Mouse (Mus musculus) liver, embryonic 16.5 days (tissue): ENCODE measurements around the gene Jam3. TPM values are rescaled to one million over a fixed set of nuclear protein-coding genes. Genes with fewer than 3 reads are reported as not detected.

ENCODE experiments used
- ATAC-seq: fragments of 200-750 bp; cut with Nextera tagmentation; 2 replicates; pipeline ENCODE4 v1.8.0; 2017; ENCODE audit warnings: low read depth, mild to moderate bottlenecking, moderate number of reproducible peaks, moderate library complexity
- H3K27ac ChIP-seq: fragments of 300-500 bp; sonication (generic); 2 replicates; pipeline ENCODE4 v1.5.1; 2014; ENCODE audit warnings: mild to moderate bottlenecking, low read length
- H3K27me3 ChIP-seq: fragments of 300-500 bp; sonication (generic); 2 replicates; pipeline ENCODE4 v1.6.1; 2014; ENCODE audit warnings: low read depth, low read length, mixed read lengths; ENCODE audit not compliant: control insufficient read depth, insufficient read depth
- H3K36me3 ChIP-seq: fragments of 300-500 bp; sonication (generic); 2 replicates; pipeline ENCODE4 v1.6.1; 2014; ENCODE audit warnings: mild to moderate bottlenecking; ENCODE audit not compliant: control insufficient read depth, insufficient read depth
- H3K4me1 ChIP-seq: fragments of 300-500 bp; sonication (generic); 2 replicates; pipeline ENCODE4 v1.6.1; 2014; ENCODE audit warnings: low read depth, low read length, mixed read lengths; ENCODE audit not compliant: control insufficient read depth
- H3K4me2 ChIP-seq: fragments of 300-500 bp; sonication (generic); 2 replicates; pipeline ENCODE4 v1.6.1; 2014; ENCODE audit warnings: low read depth, low read length, mixed read lengths
- H3K4me3 ChIP-seq: fragments of 300-500 bp; sonication (generic); 2 replicates; pipeline ENCODE4 v1.5.1; 2014; ENCODE audit warnings: low read depth, mild to moderate bottlenecking, low read length
- H3K9ac ChIP-seq: fragments of 300-500 bp; sonication (generic); 2 replicates; pipeline ENCODE4 v1.6.1; 2014; ENCODE audit warnings: low read depth, low read length
- H3K9me3 ChIP-seq: fragments of 300-500 bp; sonication (generic); replicated peaks from 2 replicates; pipeline ENCODE4 v1.6.1; 2016; ENCODE audit warnings: low read length; ENCODE audit not compliant: control insufficient read depth
- WGBS: fragments of 180-500 bp; shearing (Covaris S2); extraction: QIAGEN DNeasy Blood & Tissue Kit; methylation state at CpG from one replicate; pipeline ENCODE4 v1.1.7; 2014; ENCODE audit not compliant: insufficient replicate concordance; 5-methylcytosine and 5-hydroxymethylcytosine counted together
- polyA plus RNA-seq: library from polyadenylated mRNA; unstranded; fragments of >200 nt; fragmentation: Nextera tagmentation; extraction: Ambion mirVana; gene quantifications from 2 replicates; pipeline ENCODE4 v1.2.1, GENCODE M21; 2015

The Jam3 gene
- polyA plus RNA-seq, 1 experiment from 2014 or later, result 3.0 TPM

GRCm38 (mm10) chr9:27128629-27129028 is 26.6 kb downstream of the Jam3 start:
- Histone ChIP-seq H3K9me3 (no peaks in the 10 kb centered on the region), H3K27ac (no peak overlapping the region), H3K27me3 (no peaks in the 10 kb centered on the region), H3K4me2 (no peak overlapping the region), H3K4me3 (no peak overlapping the region), H3K4me1 (no peaks in the 10 kb centered on the region), H3K36me3 (no peaks in the 10 kb centered on the region), H3K9ac (no peak overlapping the region)
- no peak for ATAC-seq
- WGBS, result 29% methylated on average over 4 of the region's 4 CpGs

- H3K4me2 ChIP-seq, result no peak overlapping the region
- H3K27me3 ChIP-seq, result no peaks in the 10 kb centered on the region
- no peak overlapping the region for H3K9ac ChIP-seq
- no peak overlapping the region for H3K27ac ChIP-seq
- ATAC-seq, result no peak
- H3K9me3 ChIP-seq, result no peaks in the 10 kb centered on the region
- H3K4me1 ChIP-seq, result no peaks in the 10 kb centered on the region
- H3K4me3 ChIP-seq, result no peak overlapping the region
- no peaks in the 10 kb centered on the region for H3K36me3 ChIP-seq
- WGBS, result 67% methylated on average over 6 of the region's 6 CpGs
Measured at GRCm38 (mm10) chr9:27126543-27126942, 28.7 kb downstream of the Jam3 start.

DNA sequence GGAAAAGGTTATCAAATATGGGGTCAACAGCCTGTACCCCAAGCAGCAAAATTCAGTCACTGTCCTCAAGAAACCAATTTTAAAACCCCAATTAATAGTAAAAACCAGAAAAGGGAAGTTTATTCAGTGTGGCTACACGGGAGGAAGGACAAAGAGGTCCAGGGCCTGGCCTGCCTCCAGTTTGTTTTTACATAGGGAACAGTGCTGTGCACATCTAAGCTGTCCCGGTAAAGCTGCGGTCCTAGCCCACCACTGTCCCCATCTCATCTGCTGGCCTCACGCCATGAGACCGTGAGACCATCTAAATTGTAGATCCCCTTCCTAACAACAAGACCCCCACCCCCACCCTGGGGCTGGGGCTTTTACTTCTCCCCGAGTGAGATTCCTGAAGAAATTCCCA is 29.8 kb downstream of the Jam3 start:
- no peaks in the 10 kb centered on the region for H3K27me3 ChIP-seq
- ATAC-seq, result no peak
- no peak overlapping the region for H3K4me2 ChIP-seq
- WGBS, result 34% methylated on average over 6 of the region's 6 CpGs
- no peak overlapping the region for H3K27ac ChIP-seq
- no peak overlapping the region for H3K9ac ChIP-seq
- H3K9me3 ChIP-seq, result no peaks in the 10 kb centered on the region
- H3K4me3 ChIP-seq, result no peak overlapping the region
- no peaks in the 10 kb centered on the region for H3K4me1 ChIP-seq
- no peaks in the 10 kb centered on the region for H3K36me3 ChIP-seq

- no peaks in the 10 kb centered on the region for H3K4me1 ChIP-seq
- no peak for ATAC-seq
- H3K9me3 ChIP-seq, result no peaks in the 10 kb centered on the region
- H3K36me3 ChIP-seq, result no peaks in the 10 kb centered on the region
- H3K9ac ChIP-seq, result no peak overlapping the region
- no peaks in the 10 kb centered on the region for H3K27me3 ChIP-seq
- 33% methylated on average over 2 of the region's 2 CpGs for WGBS
- H3K27ac ChIP-seq, result no peak overlapping the region
- no peak overlapping the region for H3K4me2 ChIP-seq
- no peak overlapping the region for H3K4me3 ChIP-seq
Measured at GRCm38 (mm10) chr9:27123947-27124346, 31.3 kb downstream of the Jam3 start.

- H3K27ac ChIP-seq, result no peak overlapping the region
- ATAC-seq, result no peak
- no peak overlapping the region for H3K4me2 ChIP-seq
- H3K27me3 ChIP-seq, result no peaks in the 10 kb centered on the region
- H3K36me3 ChIP-seq, result no peaks in the 10 kb centered on the region
- H3K4me1 ChIP-seq, result no peaks in the 10 kb centered on the region
- no peaks in the 10 kb centered on the region for H3K9me3 ChIP-seq
- H3K9ac ChIP-seq, result no peak overlapping the region
- 71% methylated on average over 4 of the region's 4 CpGs for WGBS
- H3K4me3 ChIP-seq, result no peak overlapping the region
Measured at GRCm38 (mm10) chr9:27122963-27123362, 32.3 kb downstream of the Jam3 start.

GRCm38 (mm10) chr9:27122076-27122475 is 33.1 kb downstream of the Jam3 start:
- H3K4me2 ChIP-seq, result no peak overlapping the region
- H3K27me3 ChIP-seq, result no peaks in the 10 kb centered on the region
- WGBS, result 79% methylated on average over 4 of the region's 4 CpGs

GRCm38 (mm10) chr9:27121254-27121653 is 34.0 kb downstream of the Jam3 start:
- Histone ChIP-seq H3K36me3 (no peaks in the 10 kb centered on the region), H3K4me1 (no peaks in the 10 kb centered on the region), H3K27me3 (no peaks in the 10 kb centered on the region), H3K9me3 (no peaks in the 10 kb centered on the region), H3K27ac (no peak overlapping the region), H3K4me2 (no peak overlapping the region), H3K9ac (no peak overlapping the region), H3K4me3 (no peak overlapping the region)
- WGBS, result 70% methylated on average over 9 of the region's 9 CpGs
- ATAC-seq, result no peak

More at GRCm38 (mm10) chr9:27122076-27122475, 33.1 kb downstream of the Jam3 start:
- H3K36me3 ChIP-seq, result no peaks in the 10 kb centered on the region
- H3K4me3 ChIP-seq, result no peak overlapping the region
- no peaks in the 10 kb centered on the region for H3K4me1 ChIP-seq
- ATAC-seq, result no peak
- H3K9ac ChIP-seq, result no peak overlapping the region
- no peak overlapping the region for H3K27ac ChIP-seq
- no peaks in the 10 kb centered on the region for H3K9me3 ChIP-seq

GRCm38 (mm10) chr9:27111756-27112155 is 43.5 kb downstream of the Jam3 start:
- Histone ChIP-seq H3K9me3 (no peaks in the 10 kb centered on the region), H3K9ac (no peak overlapping the region), H3K27ac (no peak overlapping the region), H3K36me3 (no peaks in the 10 kb centered on the region), H3K4me2 (no peak overlapping the region), H3K4me1 (peaks cover 2% of the 10 kb centered on the region; the same call in 1 of the 2 replicates), H3K4me3 (no peak overlapping the region), H3K27me3 (no peaks in the 10 kb centered on the region)
- 64% methylated on average over 3 of the region's 3 CpGs for WGBS
- no peak for ATAC-seq

GRCm38 (mm10) chr9:27110681-27111080 is 44.5 kb downstream of the Jam3 start:
- Histone ChIP-seq H3K4me2 (no peak overlapping the region), H3K36me3 (no peaks in the 10 kb centered on the region), H3K9ac (no peak overlapping the region), H3K4me3 (no peak overlapping the region), H3K27me3 (no peaks in the 10 kb centered on the region), H3K4me1 (peaks cover 2% of the 10 kb centered on the region; the same call in 1 of the 2 replicates), H3K9me3 (no peaks in the 10 kb centered on the region), H3K27ac (no peak overlapping the region)
- 28% methylated on average over 5 of the region's 5 CpGs for WGBS
- no peak for ATAC-seq
